Mouse (Mus musculus) T-helper 1 cell (primary cell): ENCODE results near the gene Hnrnpc.

Source experiments
- in situ Hi-C: fragments of 300-600 bp; cut with MboI, MseI; formaldehyde crosslinking; loops from one replicate; pipeline ENCODE4 v1.15.1; 2025; ENCODE audit warnings: high pct_unique_total_duplicates

Hnrnpc gene

GRCm38 (mm10) chr14:52024133-52024532 lies 79.7 kb downstream of the Hnrnpc start:
- in situ Hi-C loops = loop anchor here (10.0 to 25.0 kb wide), 2 partner anchors 939 to 1087 kb away; partner anchors contain the start of genes Gm49342, Pip4p1 and Pnp
